Mouse (Mus musculus) naive thymus-derived CD4-positive, alpha-beta T cell, adult 2 months (primary cell): Measurements from ENCODE around the gene Etfdh.
"Not testable (repeated sequence)": the region's sequence is repeated elsewhere in the genome, so short reads cannot be mapped to it uniquely, and the experiment has no call there.

Source experiments
- DNase-seq: peaks from one replicate; pipeline ENCODE4 v3.0.0-alpha.2; 2011; ENCODE audit warnings: low read depth

Gene Etfdh

DNA sequence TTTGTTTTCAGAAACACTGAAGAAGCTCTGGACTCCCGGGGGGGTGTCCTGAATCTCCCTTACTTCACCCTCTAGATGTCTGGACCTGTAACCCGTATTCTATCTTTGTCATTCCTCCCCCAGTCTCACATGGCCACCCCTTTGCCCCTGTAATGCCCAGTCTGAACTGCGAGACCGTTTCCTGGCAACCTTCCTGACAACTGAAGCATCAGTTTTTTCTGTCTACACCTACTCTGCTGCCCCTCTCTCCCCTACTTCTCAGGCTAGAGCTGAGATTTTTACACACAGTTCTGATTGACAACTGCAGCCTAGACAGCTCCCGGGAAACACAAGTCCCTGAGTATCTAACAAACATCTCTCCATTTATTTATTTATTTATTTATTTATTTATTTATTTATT lies 52.4 kb downstream of the Etfdh start:
- no peak for DNase-seq

DNA sequence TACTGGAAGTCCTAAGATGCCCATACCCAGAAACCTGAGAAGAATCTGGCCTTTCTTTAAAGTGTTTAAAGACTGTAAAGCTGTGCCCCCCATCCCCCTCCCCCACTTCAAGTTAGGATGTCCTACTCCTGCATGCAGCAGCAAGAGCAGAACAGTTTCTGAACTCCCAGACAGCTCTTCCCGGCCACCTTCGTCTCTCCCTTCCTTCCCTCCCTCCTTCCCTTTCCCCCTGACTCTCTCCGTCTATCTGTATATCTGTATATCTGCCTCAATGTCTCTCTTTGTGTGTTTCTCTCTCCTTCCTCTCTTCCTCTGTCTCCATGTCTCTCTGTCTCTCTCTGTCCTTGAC lies 52.9 kb downstream of the Etfdh start:
- no peak for DNase-seq

DNA sequence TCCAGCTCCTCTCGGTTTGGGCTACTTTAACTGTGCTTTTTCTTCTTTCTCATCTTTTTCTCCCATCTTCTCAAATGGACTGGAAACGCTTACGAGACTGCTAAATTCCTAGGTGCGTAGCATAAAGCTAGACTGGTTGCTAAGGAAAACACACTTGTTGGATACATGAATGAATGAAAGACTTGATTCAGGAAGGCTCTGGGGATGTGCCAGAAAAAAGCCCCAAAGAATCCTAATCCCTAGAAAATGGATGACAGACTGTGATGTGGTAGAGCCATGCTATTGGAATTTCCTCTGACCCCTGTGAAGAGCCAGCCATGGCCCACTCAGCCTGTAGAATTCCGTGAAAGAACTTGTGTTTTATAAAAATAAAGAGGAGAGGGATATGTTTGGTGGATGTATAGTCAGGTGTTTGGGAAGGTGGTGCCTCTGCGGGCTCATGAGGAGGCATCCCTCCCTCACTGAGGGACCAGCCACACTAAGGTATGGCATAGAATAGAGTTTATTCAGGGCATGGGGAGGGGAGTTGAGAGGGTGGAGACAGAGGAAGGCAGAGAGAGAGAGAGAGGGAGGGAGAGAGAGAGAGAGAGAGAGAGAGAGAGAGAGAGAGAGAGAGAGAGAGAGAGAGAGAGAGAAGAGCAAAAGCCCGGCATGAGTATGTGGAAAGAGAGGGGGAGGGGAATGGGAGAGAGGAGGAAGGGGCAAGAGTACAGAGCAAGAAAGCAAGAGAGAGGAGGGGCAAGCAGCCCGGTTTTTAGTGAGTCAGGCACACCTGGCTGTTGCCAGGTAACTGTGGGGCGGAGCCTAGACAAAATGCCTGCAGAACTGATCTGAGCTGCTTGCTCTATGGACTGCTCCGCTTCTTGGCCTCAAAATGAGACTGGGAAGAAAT lies 53.5 kb downstream of the Etfdh start:
- DNase-seq, result no peak

DNA sequence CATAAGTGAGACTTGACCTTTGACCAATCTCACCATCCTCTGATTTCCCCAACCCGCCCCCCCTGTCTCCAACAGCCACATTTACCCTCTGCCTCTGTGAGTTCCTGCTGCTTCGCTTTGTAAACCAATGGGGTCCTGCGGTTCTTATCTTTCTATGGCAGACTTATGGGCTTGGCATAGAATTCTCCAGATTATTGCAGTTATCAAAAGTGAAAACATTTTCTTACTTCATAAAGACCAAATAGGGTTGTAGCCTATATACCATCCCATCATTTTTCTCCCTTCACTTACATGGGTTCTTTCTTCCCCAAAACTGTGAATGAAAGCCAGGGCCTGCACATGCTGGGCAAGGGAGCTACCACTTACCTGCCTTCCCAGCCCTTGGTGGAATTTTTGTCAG lies 55.0 kb downstream of the Etfdh start:
- no peak for DNase-seq

DNA sequence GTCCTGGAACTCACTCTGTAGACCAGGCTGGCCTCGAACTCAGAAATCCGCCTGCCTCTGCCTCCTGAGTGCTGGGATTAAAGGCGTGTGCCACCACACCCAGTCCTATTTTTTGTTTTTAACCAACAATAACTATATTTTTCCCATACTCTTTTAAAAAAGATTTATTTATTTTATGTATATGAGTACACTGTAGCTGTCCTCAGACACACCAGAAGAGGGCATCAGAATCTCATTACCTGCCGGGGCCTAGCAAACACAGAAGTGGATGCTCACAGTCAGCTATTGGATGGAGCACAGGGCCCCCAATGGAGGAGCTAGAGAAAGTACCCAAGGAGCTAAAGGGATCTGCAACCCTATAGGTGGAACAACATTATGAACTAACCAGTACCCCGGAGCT lies 55.9 kb downstream of the Etfdh start:
- not testable (repeated sequence) for DNase-seq

DNA sequence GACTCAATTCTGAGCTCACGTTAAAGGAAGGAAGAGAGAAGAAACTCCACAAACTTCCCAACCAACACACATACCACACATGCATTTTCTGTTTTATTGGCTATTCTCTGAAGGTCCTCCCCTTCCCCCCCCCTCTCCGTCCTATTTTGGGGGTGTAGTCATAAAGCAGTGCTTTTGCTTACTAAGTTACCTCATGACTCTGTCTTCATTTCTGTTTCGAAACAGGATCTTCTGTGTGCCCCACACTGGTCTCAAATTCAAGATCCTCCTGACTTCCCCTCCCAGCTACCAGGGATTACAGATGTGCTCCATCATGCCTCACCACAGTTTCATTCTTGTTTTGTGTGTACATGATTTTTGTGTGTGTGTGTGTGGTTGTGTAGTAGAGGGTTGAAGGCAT lies 56.9 kb downstream of the Etfdh start:
- DNase-seq, result no peak

DNA sequence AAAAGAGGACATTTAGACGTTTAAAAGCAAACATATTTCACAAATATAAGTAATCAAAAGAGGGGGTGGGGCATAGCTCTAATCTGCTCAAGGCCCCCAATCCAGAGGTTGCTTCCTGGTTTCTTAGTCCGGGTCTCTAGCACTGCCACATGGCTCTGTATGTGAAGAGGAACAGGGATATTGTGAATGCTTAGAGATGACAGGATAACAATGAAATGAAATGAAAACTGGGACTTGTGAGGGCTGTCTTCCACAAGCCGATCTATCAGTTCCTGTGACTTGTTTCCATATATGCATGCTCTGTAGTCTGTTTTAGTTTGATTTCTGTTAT lies 60.0 kb downstream of the Etfdh start:
- no peak for DNase-seq

DNA sequence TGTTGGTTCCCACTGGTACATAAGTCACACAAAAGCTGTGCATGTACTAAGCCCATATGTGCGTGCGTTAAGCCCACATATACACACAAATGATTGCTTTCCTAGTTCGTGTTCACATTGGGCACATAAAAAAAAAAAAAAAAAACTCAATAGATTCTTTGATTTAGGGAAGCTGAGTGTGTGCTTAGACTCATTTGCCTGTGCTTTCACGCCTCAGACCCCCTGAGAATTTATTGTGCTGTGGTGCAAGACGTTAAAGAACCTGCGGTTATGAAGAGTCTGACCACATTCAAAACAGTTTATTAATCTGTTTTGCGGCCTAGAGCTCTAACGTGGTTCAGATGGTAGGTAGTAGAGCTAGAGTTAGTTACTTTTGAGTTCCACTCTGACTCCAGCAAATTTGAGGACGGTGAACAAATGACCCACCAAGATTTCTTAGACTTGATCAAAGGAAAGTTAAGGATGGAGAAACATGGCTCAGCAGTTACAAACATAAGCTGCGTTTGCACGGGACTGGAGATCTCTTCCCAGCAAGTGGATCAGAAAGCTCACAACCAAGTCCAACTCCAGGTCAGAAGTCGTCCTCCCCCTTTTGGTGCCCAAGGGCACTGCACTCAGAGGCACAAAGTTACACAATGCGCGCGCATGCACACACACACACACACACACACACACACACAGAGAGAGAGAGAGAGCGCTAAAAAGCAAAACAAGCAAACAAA lies 60.5 kb downstream of the Etfdh start:
- DNase-seq, result no peak

DNA sequence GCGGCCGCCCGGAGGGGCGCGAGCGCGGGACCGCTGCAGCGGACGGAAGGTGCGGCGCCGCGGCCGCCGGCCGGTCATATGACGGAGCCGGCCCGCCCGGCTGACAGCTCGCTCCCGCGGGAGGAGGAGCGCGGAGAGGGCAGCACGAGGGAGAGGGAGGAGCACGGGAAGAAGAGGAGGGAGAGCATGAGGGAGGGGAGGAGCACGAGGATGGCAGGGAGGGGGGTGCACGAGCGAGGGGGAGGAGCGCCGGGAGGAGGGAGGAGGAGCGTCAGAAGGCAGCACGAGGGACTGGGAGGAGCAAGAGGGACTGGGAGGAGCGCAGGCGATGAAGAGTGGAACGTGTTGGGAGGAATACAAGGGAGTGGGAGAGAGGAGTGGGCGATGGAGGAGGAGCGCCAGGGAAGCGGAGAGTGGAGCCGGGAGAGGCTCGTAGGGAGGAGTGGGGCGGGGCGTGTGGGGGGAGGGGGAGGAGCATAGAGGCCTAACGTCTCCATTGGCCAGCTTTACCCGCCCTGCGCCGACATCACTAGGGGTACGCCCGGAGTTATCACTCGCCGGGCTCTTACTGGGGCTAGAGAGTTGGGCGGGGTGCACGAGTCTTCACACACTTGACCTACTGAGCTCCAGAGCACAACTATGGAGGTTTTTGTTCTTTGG lies 61.5 kb downstream of the Etfdh start, which contains the start of gene Fnip2:
Fnip2 (minus strand) TSS at position 94 of the 660 bp plus-strand sequence.
- DNase-seq, result peak; percentile 87

DNA sequence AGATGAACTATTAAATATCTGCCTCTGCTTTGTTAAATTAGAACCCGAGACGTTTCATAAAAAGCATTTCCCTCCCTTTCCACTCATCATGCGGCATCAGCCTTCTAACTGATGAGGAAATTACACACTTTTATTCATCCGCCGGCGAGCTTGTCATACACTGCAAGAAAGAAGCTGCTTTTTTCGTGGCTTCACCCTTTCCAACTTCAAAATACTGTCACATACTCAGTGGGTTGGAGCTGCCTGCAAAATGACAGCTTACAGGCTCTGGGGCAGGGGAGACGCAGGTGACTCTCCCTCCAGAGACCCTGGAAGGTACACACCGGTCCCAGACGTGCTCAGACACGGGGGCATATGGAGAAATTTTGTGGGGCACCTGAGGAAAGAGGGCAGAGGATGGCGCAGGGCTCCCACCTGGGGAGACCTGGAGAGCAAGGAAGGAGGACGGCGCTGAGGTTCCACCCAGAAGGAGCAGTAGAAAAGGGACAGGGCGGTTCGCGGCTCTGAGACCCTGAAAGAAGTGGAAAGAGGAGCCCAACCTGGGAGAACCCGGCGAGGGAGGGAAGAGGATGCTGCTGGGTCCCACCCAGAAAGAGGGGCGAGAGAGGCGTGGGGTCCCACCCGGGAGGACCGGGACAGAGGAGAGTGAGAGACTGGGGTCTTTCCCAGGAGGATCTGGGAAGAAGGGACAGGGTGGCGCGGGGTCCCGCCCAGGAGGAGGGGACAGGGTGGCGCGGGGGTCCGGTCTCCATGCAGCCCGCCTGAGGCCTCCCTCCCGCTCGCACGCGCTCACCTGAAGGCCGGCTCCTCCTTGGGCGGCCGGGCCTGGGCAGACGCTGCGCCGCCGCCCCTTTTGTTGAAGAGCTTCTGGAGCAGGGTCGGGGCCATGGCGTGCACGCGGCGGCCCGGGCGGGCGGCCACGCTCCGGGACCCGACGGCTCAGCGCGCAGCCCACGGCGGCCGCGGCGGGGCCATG lies 62.3 kb downstream of the Etfdh start:
- peak; percentile 31 for DNase-seq

DNA sequence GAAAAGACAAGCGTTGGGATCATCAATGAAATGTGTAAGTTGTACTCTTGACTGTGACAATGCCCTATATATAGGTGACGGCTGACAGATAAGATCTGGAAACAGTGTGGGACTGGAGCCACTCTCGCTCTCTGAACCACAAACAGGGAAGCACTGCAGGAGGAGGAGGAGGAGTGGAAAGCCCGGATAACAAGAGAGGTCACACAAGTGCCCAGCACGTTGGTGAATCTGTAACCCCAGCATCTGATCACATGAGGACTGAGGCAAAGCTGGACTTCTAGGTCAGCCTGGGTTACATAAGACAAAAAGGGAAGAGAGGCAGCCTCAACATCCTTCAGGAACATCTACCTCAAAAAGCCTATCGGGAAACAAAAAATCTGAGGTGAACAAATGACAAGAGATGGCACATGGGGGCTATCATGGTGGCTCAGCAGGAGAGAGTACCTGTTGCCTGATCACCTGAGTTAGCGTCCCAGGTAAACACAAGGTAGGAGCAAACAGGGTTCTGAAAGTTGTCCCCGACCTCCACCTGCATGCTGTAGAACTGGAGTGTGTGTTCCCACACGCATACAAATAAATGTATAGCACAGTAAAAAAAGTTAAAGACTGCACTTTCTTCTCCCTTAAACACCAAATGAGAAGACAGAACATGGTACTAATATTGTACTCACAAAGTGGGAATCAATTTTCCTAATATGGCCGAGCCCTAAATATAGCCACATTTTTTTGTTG lies 64.3 kb downstream of the Etfdh start:
- DNase-seq, result no peak

DNA sequence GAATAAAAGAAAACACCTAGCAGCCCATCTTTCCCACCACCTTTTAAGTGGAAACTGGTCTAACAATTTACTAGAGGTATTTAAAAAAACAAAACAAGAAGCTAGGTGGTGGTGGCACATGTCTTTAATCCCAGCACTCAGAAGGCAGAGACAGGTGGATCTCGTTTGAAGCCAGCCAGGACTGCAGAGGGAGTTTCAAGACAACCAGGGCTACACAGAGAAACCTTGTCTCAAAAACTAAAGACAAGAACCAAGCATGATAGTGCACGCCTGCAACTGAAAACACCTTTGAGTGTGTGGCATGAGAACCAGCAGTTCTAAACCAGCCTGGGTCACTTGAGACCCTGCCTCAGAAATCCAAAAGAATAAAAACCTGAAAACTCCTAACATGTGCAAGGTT lies 65.8 kb downstream of the Etfdh start:
- DNase-seq, result no peak

DNA sequence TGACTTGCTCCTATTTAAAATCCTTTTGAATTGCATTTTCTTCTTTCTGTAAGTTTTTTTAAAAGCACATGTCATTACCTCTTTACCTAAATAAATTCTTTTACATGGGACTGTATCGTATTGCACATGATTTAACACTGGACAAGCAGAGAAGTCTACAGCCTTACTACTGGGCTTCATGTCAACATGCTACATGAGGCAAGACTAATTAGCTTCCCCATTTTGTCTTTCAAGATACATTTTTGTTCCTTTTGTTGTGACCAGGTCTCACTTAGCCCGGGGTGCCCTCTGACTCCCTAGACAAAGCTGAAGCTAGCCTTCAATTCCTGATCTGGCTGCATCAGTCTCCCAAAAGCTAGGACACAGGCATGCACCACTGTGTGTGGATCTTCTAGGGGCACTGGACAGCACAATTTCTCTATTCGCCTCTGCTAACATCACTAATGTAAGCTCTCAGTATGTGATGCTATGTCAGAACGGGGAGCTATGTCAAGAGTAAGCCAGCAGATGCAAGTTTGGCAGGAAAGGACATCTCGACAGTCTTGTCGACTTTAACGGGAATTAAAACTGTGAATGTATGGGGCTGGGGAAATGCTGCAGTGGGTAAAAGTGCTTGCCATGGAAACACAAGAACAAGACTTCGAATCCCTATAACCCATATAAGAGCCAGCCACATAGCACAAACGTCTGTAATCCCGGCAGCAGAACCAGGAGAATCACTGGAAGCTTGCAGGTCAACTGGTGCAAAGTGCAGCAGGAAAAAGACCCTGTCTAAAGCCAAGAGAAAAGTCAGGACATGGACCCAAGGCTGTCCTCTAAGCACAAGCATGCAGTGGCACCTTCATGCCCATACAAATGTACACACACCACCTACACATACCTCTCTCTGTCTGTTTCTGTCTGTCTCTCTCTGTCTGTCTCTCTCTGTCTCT lies 67.2 kb downstream of the Etfdh start:
- no peak for DNase-seq

DNA sequence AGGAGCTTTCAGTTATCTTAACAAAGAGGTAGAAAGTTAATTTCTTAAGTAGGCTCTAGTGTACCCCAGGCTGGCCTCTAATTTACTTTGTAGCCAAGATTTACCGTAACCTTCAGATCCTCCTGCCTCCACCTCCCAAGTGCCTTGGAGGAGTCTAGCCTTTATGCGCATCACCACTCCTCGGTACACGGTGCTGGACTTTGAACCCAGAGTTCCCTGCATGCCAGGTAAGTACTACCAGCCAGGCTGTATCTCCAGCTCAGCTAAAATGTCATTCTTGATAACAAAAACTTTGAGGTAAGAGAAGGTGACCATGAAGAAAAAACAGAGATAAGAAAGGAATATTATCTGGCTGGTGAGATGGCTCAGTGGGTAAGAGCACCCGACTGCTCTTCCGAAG lies 68.7 kb downstream of the Etfdh start:
- no peak for DNase-seq

DNA sequence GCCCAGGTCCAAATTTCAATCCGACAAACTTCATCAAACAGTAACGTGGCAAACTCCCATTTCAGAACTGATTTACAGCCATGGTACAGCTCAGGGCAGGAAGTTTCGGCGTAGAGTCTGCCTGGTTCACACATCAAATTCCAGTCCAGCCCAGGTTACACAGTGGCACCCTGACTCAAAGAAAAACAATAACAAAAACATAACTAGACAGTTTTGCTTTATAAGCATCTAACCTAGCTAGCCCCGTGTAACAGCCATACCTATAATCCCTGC lies 69.6 kb downstream of the Etfdh start:
- no peak for DNase-seq

DNA sequence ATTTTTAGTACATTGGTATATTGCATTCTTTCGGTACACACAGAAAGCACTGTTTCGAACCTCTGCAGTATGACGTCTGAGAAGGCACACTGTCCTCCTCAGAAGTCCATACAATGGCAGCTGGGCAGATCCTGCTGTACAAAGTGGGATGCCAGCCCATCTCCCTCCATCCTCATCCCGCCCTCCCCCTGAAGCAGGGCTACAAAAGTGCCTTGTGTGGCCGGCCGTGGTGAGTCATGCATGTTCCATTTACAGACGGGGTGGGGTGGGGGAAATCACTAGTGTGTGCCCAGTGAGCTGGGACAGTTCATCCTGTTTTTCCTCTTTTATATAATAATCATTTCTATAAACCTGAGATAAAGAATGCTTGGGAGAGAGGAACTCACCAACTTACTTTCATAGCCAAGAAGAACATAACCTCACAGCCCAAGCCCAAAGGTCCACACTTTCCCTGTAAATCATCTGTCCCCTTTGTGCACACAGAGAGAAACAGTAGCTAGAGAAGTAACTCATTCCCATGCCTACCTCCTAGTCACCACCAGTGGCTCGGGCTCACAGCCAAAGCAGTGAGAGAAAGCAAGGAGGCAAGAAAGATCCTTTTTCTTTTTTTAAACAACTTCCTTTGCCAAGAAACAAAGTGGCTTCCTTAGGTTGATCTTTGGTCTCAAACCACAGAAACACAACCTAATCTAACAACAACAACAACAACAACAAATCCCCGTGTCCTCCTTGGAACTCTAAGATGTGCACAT lies 70.1 kb downstream of the Etfdh start:
- no peak for DNase-seq

DNA sequence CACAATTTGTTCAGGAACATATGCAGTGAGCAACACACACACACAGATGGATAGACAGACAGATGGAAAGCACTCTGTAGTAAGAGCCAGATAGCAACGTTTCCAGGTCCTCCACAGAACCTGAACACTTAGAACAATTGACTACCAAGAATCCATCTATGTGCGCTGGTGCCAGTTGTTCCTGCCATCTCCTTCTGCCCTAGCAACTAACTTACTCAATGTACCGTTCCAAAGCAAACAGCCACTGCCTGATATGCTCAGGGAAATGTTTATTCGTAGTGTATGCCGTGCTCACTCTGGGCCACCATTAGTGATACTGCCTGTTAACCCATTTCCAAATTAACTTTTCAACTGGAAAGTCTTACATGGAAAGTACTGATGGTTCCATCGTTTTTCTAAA lies 74.2 kb downstream of the Etfdh start:
- DNase-seq, result no peak
